Mouse (Mus musculus): ENCODE measurements around the gene Zfp119b. TPM values are rescaled to one million over a fixed set of nuclear protein-coding genes. Genes with fewer than 3 reads are reported as not detected.
A peak's percentile ranks its signal among the peaks of the same experiment; 100 is the strongest.

Zfp119b gene
- polyA plus RNA-seq, 1 experiment: 7.5 TPM

DNA sequence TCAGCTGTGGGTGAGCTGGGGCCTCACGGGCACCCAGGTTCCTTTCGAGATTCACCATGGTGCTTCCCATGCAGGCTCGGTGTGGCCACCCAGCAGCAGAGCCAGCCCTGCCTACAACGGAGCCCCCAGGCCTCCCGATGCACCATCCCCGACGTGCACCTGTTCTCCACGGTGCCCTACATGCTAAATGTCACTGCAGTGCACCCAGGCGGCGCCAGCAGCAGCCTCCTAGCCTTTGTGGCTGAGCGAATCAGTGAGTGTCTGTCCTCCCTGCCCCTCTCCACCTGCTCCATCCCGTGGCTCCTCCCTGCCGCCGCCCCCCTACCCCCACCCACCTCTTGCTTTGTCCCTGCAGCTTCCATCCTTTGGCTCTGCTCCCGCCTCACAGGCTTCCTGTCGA, 4.9 kb upstream of the Zfp119b start:
- H3K27me3 ChIP-seq (ENCODE audit: control insufficient read depth, insufficient read depth, low read length, poor library complexity, severe bottlenecking): no peaks in the 10 kb centered on the region
- no peak overlapping the region for H3K9ac ChIP-seq (ENCODE audit: low read depth, poor library complexity, severe bottlenecking)
- H3K4me1 ChIP-seq (ENCODE audit: control insufficient read depth, insufficient read depth, low read length): peaks cover 14% of the 10 kb centered on the region
- TF ChIP-seq CTCF (IDR thresholded peaks at IDR 0.05; ENCODE audit: low read depth, low read length) (no peak), POLR2A (IDR thresholded peaks at IDR 0.05; ENCODE audit: insufficient read depth, low read length) (no peak), EP300 (IDR thresholded peaks at IDR 0.05; ENCODE audit: insufficient read depth, low read depth, low read length) (no peak)
- no peaks in the 10 kb centered on the region for H3K36me3 ChIP-seq (ENCODE audit: control insufficient read depth, insufficient read depth, low read length, poor library complexity, severe bottlenecking)
- H3K27ac ChIP-seq (ENCODE audit: insufficient read depth, low read length): no peak overlapping the region
- no peaks in the 10 kb centered on the region for H3K9me3 ChIP-seq (replicated peaks; ENCODE audit: control insufficient read depth, insufficient read depth, low read length, poor library complexity, severe bottlenecking)
- H3K4me3 ChIP-seq (ENCODE audit: low read depth, low read length): peak overlapping the region; percentile 8

DNA sequence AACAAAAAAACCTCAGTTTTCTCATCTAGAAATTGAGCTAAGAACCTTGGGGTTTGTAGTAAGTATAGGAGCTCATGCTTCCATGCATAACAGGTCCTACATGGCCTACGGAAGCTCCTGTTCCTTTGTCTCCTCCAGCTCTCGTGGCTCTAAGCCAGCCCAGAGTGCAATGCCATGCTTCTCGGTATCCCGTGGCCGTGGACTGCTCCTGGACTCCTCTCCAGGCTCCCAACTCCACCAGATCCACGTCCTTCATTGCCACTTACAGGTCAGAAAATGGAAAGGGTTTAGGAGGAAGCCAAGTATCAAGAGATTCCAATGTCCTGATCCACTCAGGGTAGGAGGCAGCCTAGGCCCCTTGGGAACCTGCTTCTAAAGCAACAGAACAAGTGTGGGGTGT, 4.5 kb upstream of the Zfp119b start:
- Histone ChIP-seq H3K36me3 (ENCODE audit: control insufficient read depth, insufficient read depth, low read length, poor library complexity, severe bottlenecking) (no peaks in the 10 kb centered on the region), H3K9ac (ENCODE audit: low read depth, poor library complexity, severe bottlenecking) (no peak overlapping the region), H3K27me3 (ENCODE audit: control insufficient read depth, insufficient read depth, low read length, poor library complexity, severe bottlenecking) (no peaks in the 10 kb centered on the region), H3K4me1 (ENCODE audit: control insufficient read depth, insufficient read depth, low read length) (peaks cover 14% of the 10 kb centered on the region), H3K4me3 (ENCODE audit: low read depth, low read length) (no peak overlapping the region), H3K27ac (ENCODE audit: insufficient read depth, low read length) (no peak overlapping the region), H3K9me3 (replicated peaks; ENCODE audit: control insufficient read depth, insufficient read depth, low read length, poor library complexity, severe bottlenecking) (no peaks in the 10 kb centered on the region)
- TF ChIP-seq EP300 (IDR thresholded peaks at IDR 0.05; ENCODE audit: insufficient read depth, low read depth, low read length): no peak
- TF ChIP-seq CTCF (IDR thresholded peaks at IDR 0.05; ENCODE audit: low read depth, low read length): no peak
- no peak for TF ChIP-seq POLR2A (IDR thresholded peaks at IDR 0.05; ENCODE audit: insufficient read depth, low read length)

DNA sequence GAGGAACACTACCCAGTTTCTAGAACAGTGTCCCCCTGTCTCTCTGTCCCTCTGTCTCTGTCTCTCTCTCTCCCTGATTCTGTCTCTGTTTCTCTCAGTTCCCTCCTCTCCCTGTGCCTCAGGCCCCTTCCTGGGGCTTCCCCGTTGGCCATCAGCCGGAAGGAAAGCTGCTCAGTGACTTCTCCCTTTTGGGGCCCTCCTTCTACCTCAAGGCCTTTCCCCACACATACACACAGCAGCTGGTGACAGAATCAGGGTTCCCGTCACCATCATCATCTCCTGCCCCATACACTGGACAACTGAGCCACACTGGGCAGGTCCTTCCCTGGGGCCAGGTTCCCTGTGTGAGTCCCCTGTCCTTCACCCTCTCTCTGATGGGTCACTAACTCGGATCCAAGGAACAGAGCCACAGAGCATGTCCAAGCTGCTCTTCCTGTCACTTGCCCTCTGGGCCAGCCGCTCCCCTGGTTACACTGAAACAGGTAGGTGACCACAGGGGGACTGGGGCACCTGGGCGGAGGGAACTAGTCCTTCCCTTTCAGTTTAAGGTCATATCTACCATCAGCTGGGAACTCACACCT, 3.2 kb upstream of the Zfp119b start, which contains the start of gene Ebi3:
Ebi3 (plus strand) TSS at position 194 of the 581 bp plus-strand sequence.
- no peaks in the 10 kb centered on the region for H3K36me3 ChIP-seq (ENCODE audit: control insufficient read depth, insufficient read depth, low read length, poor library complexity, severe bottlenecking)
- H3K4me3 ChIP-seq (ENCODE audit: low read depth, low read length): no peak within 1 kb of the TSS
- peaks cover 14% of the 10 kb centered on the region for H3K4me1 ChIP-seq (ENCODE audit: control insufficient read depth, insufficient read depth, low read length)
- no peaks in the 10 kb centered on the region for H3K27me3 ChIP-seq (ENCODE audit: control insufficient read depth, insufficient read depth, low read length, poor library complexity, severe bottlenecking)
- 0 out of 2 replicates have a peak within 1 kb of the TSS, but pooled peaks have one; percentile 19 for H3K27ac ChIP-seq (ENCODE audit: insufficient read depth, low read length)
- no peaks in the 10 kb centered on the region for H3K9me3 ChIP-seq (replicated peaks; ENCODE audit: control insufficient read depth, insufficient read depth, low read length, poor library complexity, severe bottlenecking)
- no peak within 1 kb of the TSS for H3K9ac ChIP-seq (ENCODE audit: low read depth, poor library complexity, severe bottlenecking)
- TF ChIP-seq POLR2A (IDR thresholded peaks at IDR 0.05; ENCODE audit: insufficient read depth, low read length): no peak
- no peak for TF ChIP-seq EP300 (IDR thresholded peaks at IDR 0.05; ENCODE audit: insufficient read depth, low read depth, low read length)
- TF ChIP-seq CTCF (IDR thresholded peaks at IDR 0.05; ENCODE audit: low read depth, low read length): no peak

DNA sequence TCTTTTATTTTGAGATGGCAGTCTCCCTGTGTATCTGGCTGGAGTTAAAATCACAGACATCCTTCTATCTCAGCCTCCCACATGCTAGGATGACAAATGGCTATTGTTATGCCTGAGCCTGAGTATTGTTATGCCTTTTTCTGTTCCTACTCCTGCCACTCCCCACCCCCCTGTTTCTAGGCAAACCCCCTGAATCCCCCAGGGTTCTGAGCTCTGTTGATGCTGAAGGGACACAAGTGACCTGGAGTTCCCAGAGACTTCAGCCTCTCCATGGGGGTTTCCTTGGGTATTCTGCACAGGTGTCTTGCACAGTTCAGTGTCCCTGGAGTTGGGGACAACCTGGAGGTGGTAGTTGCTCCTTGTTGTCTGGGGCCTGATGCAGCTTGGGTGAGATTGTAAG, 2.7 kb upstream of the Zfp119b start:
- Histone ChIP-seq H3K27ac (ENCODE audit: insufficient read depth, low read length) (0 out of 2 replicates have a peak overlapping the region, but pooled peaks have one; percentile 19), H3K4me3 (ENCODE audit: low read depth, low read length) (no peak overlapping the region), H3K9me3 (replicated peaks; ENCODE audit: control insufficient read depth, insufficient read depth, low read length, poor library complexity, severe bottlenecking) (no peaks in the 10 kb centered on the region), H3K9ac (ENCODE audit: low read depth, poor library complexity, severe bottlenecking) (no peak overlapping the region), H3K4me1 (ENCODE audit: control insufficient read depth, insufficient read depth, low read length) (peaks cover 14% of the 10 kb centered on the region), H3K36me3 (ENCODE audit: control insufficient read depth, insufficient read depth, low read length, poor library complexity, severe bottlenecking) (no peaks in the 10 kb centered on the region), H3K27me3 (ENCODE audit: control insufficient read depth, insufficient read depth, low read length, poor library complexity, severe bottlenecking) (no peaks in the 10 kb centered on the region)
- TF ChIP-seq EP300 (IDR thresholded peaks at IDR 0.05; ENCODE audit: insufficient read depth, low read depth, low read length): no peak
- no peak for TF ChIP-seq POLR2A (IDR thresholded peaks at IDR 0.05; ENCODE audit: insufficient read depth, low read length)
- TF ChIP-seq CTCF (IDR thresholded peaks at IDR 0.05; ENCODE audit: low read depth, low read length): no peak

DNA sequence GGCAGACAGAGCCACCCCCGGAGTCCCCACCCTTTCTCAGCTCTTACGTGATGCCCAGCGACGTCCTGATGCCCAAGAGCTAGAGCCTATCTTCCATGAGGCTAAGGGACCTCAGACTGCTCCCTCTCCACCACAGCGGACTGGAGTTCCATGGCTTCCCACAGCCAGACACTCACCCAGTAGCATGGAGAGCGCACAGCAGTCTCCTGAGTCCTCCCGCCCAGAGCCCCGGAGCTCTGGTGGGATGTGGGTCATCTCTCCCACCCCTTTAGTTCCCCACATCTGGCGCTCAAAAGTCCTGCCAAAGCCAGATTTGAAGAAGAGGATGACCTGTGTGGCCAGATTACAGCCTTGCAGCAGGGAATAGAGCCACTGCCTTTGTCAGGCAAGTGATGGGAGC, 1.3 kb upstream of the Zfp119b start:
- peak overlapping the region; percentile 29; the same call in 1 of the 2 replicates for H3K4me3 ChIP-seq (ENCODE audit: low read depth, low read length)
- H3K9me3 ChIP-seq (replicated peaks; ENCODE audit: control insufficient read depth, insufficient read depth, low read length, poor library complexity, severe bottlenecking): no peaks in the 10 kb centered on the region
- TF ChIP-seq CTCF (IDR thresholded peaks at IDR 0.05; ENCODE audit: low read depth, low read length) (no peak), EP300 (IDR thresholded peaks at IDR 0.05; ENCODE audit: insufficient read depth, low read depth, low read length) (no peak), POLR2A (IDR thresholded peaks at IDR 0.05; ENCODE audit: insufficient read depth, low read length) (no peak)
- H3K9ac ChIP-seq (ENCODE audit: low read depth, poor library complexity, severe bottlenecking): no peak overlapping the region
- no peaks in the 10 kb centered on the region for H3K36me3 ChIP-seq (ENCODE audit: control insufficient read depth, insufficient read depth, low read length, poor library complexity, severe bottlenecking)
- no peak overlapping the region for H3K27ac ChIP-seq (ENCODE audit: insufficient read depth, low read length)
- H3K4me1 ChIP-seq (ENCODE audit: control insufficient read depth, insufficient read depth, low read length): peaks cover 14% of the 10 kb centered on the region
- H3K27me3 ChIP-seq (ENCODE audit: control insufficient read depth, insufficient read depth, low read length, poor library complexity, severe bottlenecking): no peaks in the 10 kb centered on the region

DNA sequence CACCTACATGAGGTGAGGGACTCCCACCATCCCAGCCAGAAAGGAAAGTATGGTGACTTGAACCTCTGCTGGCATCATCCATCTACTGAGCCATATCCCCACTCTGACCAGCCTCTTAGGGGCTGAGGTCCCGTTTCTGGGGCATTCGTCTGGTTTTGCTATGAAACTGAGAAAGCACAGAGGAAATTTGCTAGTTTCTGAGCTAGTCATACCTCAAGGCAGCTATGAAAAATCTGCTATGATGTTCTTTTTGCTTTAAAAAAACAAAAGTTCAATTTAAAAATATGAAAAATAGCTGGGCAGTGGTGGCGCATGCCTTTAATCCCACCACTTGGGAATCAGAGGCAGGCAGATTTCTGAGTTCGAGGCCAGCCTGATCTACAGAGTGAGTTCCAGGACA, 653 bp downstream of the Zfp119b start:
- peaks cover 9% of the 10 kb centered on the region for H3K4me1 ChIP-seq (ENCODE audit: control insufficient read depth, insufficient read depth, low read length)
- H3K9ac ChIP-seq (ENCODE audit: low read depth, poor library complexity, severe bottlenecking): no peak overlapping the region
- no peaks in the 10 kb centered on the region for H3K27me3 ChIP-seq (ENCODE audit: control insufficient read depth, insufficient read depth, low read length, poor library complexity, severe bottlenecking)
- no peak overlapping the region for H3K27ac ChIP-seq (ENCODE audit: insufficient read depth, low read length)
- no peaks in the 10 kb centered on the region for H3K36me3 ChIP-seq (ENCODE audit: control insufficient read depth, insufficient read depth, low read length, poor library complexity, severe bottlenecking)
- H3K9me3 ChIP-seq (replicated peaks; ENCODE audit: control insufficient read depth, insufficient read depth, low read length, poor library complexity, severe bottlenecking): no peaks in the 10 kb centered on the region
- TF ChIP-seq EP300 (IDR thresholded peaks at IDR 0.05; ENCODE audit: insufficient read depth, low read depth, low read length) (no peak), CTCF (IDR thresholded peaks at IDR 0.05; ENCODE audit: low read depth, low read length) (no peak), POLR2A (IDR thresholded peaks at IDR 0.05; ENCODE audit: insufficient read depth, low read length) (no peak)
- no peak overlapping the region for H3K4me3 ChIP-seq (ENCODE audit: low read depth, low read length)
